Mouse (Mus musculus) olfactory bulb, adult 2 months (tissue): Measurements from ENCODE around the gene Rala. TPM values are rescaled to one million over a fixed set of nuclear protein-coding genes. Genes with fewer than 3 reads are reported as not detected.

ENCODE experiments used
- H3K27ac ChIP-seq: fragments of 200-500 bp; 2 replicates; pipeline ENCODE4 v1.5.1; 2012; ENCODE audit warnings: low read depth, low read length; ENCODE audit not compliant: insufficient read depth
- H3K4me1 ChIP-seq: fragments of 200-500 bp; 2 replicates; pipeline ENCODE4 v1.6.1; 2012; ENCODE audit warnings: low read length; ENCODE audit not compliant: control insufficient read depth, insufficient read depth
- H3K4me3 ChIP-seq: fragments of 200-500 bp; 2 replicates; pipeline ENCODE4 v1.5.1; 2012; ENCODE audit warnings: mild to moderate bottlenecking, low read depth, low read length, moderate library complexity; ENCODE audit not compliant: insufficient read depth
- CTCF ChIP-seq: fragments of 200-500 bp; IDR thresholded peaks from 2 replicates; pipeline ENCODE4 v1.5.1; 2012; ENCODE audit warnings: low read depth, mild to moderate bottlenecking, low read length, moderate library complexity; ENCODE audit not compliant: insufficient read depth
- POLR2A ChIP-seq: fragments of 200-500 bp; IDR thresholded peaks from 2 replicates; pipeline ENCODE4 v1.6.1; 2012; ENCODE audit warnings: mild to moderate bottlenecking, low read depth, low read length, moderate library complexity; ENCODE audit not compliant: insufficient read depth
- WGBS: fragments of 180-500 bp; shearing (Covaris S2); methylation state at CpG from one replicate; pipeline ENCODE4 v1.1.7; 2018; 5-methylcytosine and 5-hydroxymethylcytosine counted together
- polyA plus RNA-seq: library from polyadenylated mRNA; stranded (reverse); fragments of >200 nt; gene quantifications from 2 replicates; pipeline ENCODE4 v1.2.4, GENCODE M21; 2012; ENCODE audit warnings: low replicate concordance; ENCODE audit not compliant: missing spikeins, insufficient read depth, insufficient read length

Gene Rala
- polyA plus RNA-seq, 1 experiment = not detected

- Histone ChIP-seq H3K4me1 (peaks cover 12% of the 10 kb centered on the region), H3K4me3 (no peak overlapping the region), H3K27ac (no peak overlapping the region)
- TF ChIP-seq POLR2A (no peak), CTCF (no peak)
- 48% methylated on average over 5 of the region's 5 CpGs for WGBS
Observed at GRCm38 (mm10) chr13:17900641-17901040, 43.4 kb downstream of the Rala start.

- Histone ChIP-seq H3K27ac (peak overlapping the region; percentile 29; the same call in 1 of the 2 replicates), H3K4me3 (no peak overlapping the region), H3K4me1 (peaks cover 15% of the 10 kb centered on the region)
- WGBS = 37% methylated on average over 1 of the region's 1 CpGs
- TF ChIP-seq POLR2A = no peak
- TF ChIP-seq CTCF = no peak
Observed at GRCm38 (mm10) chr13:17897040-17897439, 47.0 kb downstream of the Rala start.

- H3K4me1 ChIP-seq = peaks cover 7% of the 10 kb centered on the region
- no peak for TF ChIP-seq POLR2A
- TF ChIP-seq CTCF = no peak
- no peak overlapping the region for H3K27ac ChIP-seq
- 63% methylated on average over 6 of the region's 6 CpGs for WGBS
- H3K4me3 ChIP-seq = no peak overlapping the region
Observed at GRCm38 (mm10) chr13:17891545-17891944, 52.5 kb downstream of the Rala start.

GRCm38 (mm10) chr13:17884211-17884610 is 59.8 kb downstream of the Rala start:
- TF ChIP-seq POLR2A = no peak
- TF ChIP-seq CTCF = no peak
- 65% methylated on average over 8 of the region's 8 CpGs for WGBS

GRCm38 (mm10) chr13:17879061-17879460 is 65.0 kb downstream of the Rala start:
- TF ChIP-seq POLR2A = no peak
- TF ChIP-seq CTCF = no peak
- H3K27ac ChIP-seq = no peak overlapping the region
- no peak overlapping the region for H3K4me3 ChIP-seq
- no peaks in the 10 kb centered on the region for H3K4me1 ChIP-seq

More at GRCm38 (mm10) chr13:17884211-17884610, 59.8 kb downstream of the Rala start:
- no peak overlapping the region for H3K27ac ChIP-seq
- no peak overlapping the region for H3K4me3 ChIP-seq
- H3K4me1 ChIP-seq = no peaks in the 10 kb centered on the region

GRCm38 (mm10) chr13:17866741-17867140 is 77.3 kb downstream of the Rala start:
- H3K4me3 ChIP-seq = no peak overlapping the region
- H3K27ac ChIP-seq = no peak overlapping the region
- WGBS = 61% methylated on average over 2 of the region's 2 CpGs
- H3K4me1 ChIP-seq = no peaks in the 10 kb centered on the region
- no peak for TF ChIP-seq POLR2A
- no peak for TF ChIP-seq CTCF

- Histone ChIP-seq H3K27ac (no peak overlapping the region), H3K4me1 (peaks cover 14% of the 10 kb centered on the region), H3K4me3 (no peak overlapping the region)
- 87% methylated on average over 6 of the region's 6 CpGs for WGBS
- TF ChIP-seq POLR2A (no peak), CTCF (no peak)
Observed at GRCm38 (mm10) chr13:17860536-17860935, 83.5 kb downstream of the Rala start.

- 49% methylated on average over 13 of the region's 13 CpGs for WGBS
Observed at GRCm38 (mm10) chr13:17859365-17860033, 84.5 kb downstream of the Rala start.

GRCm38 (mm10) chr13:17857046-17857445 is 87.0 kb downstream of the Rala start:
- Histone ChIP-seq H3K4me3 (no peak overlapping the region), H3K4me1 (peaks cover 21% of the 10 kb centered on the region), H3K27ac (no peak overlapping the region)
- 60% methylated on average over 9 of the region's 9 CpGs for WGBS
- TF ChIP-seq CTCF = no peak
- TF ChIP-seq POLR2A = no peak

More at GRCm38 (mm10) chr13:17859365-17860033, 84.5 kb downstream of the Rala start:
- Histone ChIP-seq H3K4me1 (peaks cover 19% of the 10 kb centered on the region), H3K4me3 (no peak overlapping the region), H3K27ac (no peak overlapping the region)
- TF ChIP-seq CTCF (no peak), POLR2A (no peak)

- H3K4me3 ChIP-seq = no peak overlapping the region
- no peak overlapping the region for H3K27ac ChIP-seq
- WGBS = 10% methylated on average over 13 of the region's 13 CpGs
- peaks cover 21% of the 10 kb centered on the region for H3K4me1 ChIP-seq
- TF ChIP-seq CTCF = no peak
- no peak for TF ChIP-seq POLR2A
Observed at GRCm38 (mm10) chr13:17855492-17856138, 88.4 kb downstream of the Rala start.
